Mouse (Mus musculus) ES-E14 (cell line): Measurements from ENCODE around the gene Adora1.

Experiments used
- CHD2 ChIP-seq: IDR thresholded peaks from 2 replicates; pipeline ENCODE4 v1.6.1; 2014; ENCODE audit warnings: mild to moderate bottlenecking, low read depth, low read length, inconsistent platforms
- HCFC1 ChIP-seq: IDR thresholded peaks from 2 replicates; pipeline ENCODE4 v1.6.1; 2012; ENCODE audit warnings: low read length, inconsistent platforms, borderline replicate concordance; ENCODE audit not compliant: insufficient read depth
- MAFK ChIP-seq: IDR thresholded peaks from 2 replicates; pipeline ENCODE4 v1.6.1; 2014; ENCODE audit warnings: mild to moderate bottlenecking, low read depth, low read length, inconsistent platforms; ENCODE audit not compliant: insufficient read depth
- ZNF384 ChIP-seq: IDR thresholded peaks from 2 replicates; pipeline ENCODE4 v1.6.1; 2012; ENCODE audit warnings: low read depth, low read length, inconsistent platforms

DNA sequence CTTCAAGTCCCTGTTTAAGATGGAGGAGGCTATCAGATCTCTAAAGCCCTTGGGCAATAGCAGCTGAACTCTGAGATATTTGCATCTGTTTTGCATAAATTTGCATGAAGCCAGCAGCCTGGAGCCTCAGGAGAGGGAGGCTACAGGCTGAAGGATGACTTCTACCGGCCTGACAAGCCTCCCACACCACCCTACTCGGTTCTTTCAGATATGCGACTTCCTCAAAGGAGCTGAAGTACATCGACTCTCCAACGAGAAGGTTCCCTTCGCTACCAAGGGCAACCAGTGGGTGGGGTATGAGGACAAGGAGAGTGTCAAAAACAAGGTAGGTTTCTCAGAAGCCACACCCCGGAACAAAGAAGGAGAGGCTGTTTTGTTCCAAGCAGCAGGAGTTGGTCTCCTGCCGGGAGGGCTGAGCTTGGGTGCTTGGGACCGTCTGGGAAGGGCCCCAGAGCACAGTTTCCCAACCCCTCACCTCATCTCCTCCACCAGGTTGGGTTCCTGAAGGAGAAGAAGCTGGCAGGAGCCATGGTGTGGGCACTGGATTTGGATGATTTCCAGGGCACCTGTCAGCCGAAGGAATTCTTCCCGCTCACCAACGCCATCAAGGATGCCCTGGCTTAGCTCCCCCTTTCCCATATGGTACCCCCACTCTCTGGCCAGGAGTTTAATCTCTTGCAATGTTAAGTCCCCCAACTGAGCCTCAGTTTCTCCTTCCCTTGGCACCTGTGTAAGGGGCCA lies 46.1 kb downstream of the Adora1 start:
- TF ChIP-seq MAFK: no peak
- TF ChIP-seq ZNF384: no peak
- TF ChIP-seq HCFC1: no peak
- no peak for TF ChIP-seq CHD2
